Mouse (Mus musculus) intestine, embryonic 16.5 days (tissue): ENCODE data around the gene Nmnat3. TPM values are rescaled to one million over a fixed set of nuclear protein-coding genes. Genes with fewer than 3 reads are reported as not detected.

Experiments used
- ATAC-seq: fragments of 200-750 bp; cut with Nextera tagmentation; 2 replicates; pipeline ENCODE4 v1.8.0; 2017; ENCODE audit warnings: moderate TSS enrichment, moderate library complexity
- H3K27ac ChIP-seq: fragments of 300-500 bp; sonication (generic); 2 replicates; pipeline ENCODE4 v1.5.1; 2014; ENCODE audit warnings: mild to moderate bottlenecking, low read length
- H3K27me3 ChIP-seq: fragments of 300-500 bp; sonication (generic); replicated peaks from 2 replicates; pipeline ENCODE4 v1.6.1; 2014; ENCODE audit warnings: low read length, control low read depth, mixed read lengths; ENCODE audit not compliant: control insufficient read depth, insufficient read depth
- H3K36me3 ChIP-seq: fragments of 300-500 bp; sonication (generic); 2 replicates; pipeline ENCODE4 v1.6.1; 2014; ENCODE audit warnings: low read length, control low read depth; ENCODE audit not compliant: control insufficient read depth, insufficient read depth
- H3K4me1 ChIP-seq: fragments of 300-500 bp; sonication (generic); 2 replicates; pipeline ENCODE4 v1.6.1; 2014; ENCODE audit warnings: low read length, control low read depth, mixed read lengths; ENCODE audit not compliant: control insufficient read depth, insufficient read depth
- H3K4me2 ChIP-seq: fragments of 300-500 bp; sonication (generic); 2 replicates; pipeline ENCODE4 v1.6.1; 2014; ENCODE audit warnings: low read depth, low read length, control low read depth
- H3K4me3 ChIP-seq: fragments of 300-500 bp; sonication (generic); 2 replicates; pipeline ENCODE4 v1.5.1; 2014; ENCODE audit warnings: mild to moderate bottlenecking, low read length
- H3K9ac ChIP-seq: fragments of 300-500 bp; sonication (generic); 2 replicates; pipeline ENCODE4 v1.6.1; 2014; ENCODE audit warnings: low read depth, low read length
- H3K9me3 ChIP-seq: fragments of 300-500 bp; sonication (generic); 2 replicates; pipeline ENCODE4 v1.6.1; 2016; ENCODE audit warnings: low read length, control low read depth; ENCODE audit not compliant: control insufficient read depth
- WGBS: fragments of 180-500 bp; shearing (Covaris S2); extraction: QIAGEN DNeasy Blood & Tissue Kit; methylation state at CpG from one replicate; pipeline ENCODE4 v1.1.7; 2014; 5-methylcytosine and 5-hydroxymethylcytosine counted together
- polyA plus RNA-seq: library from polyadenylated mRNA; unstranded; fragments of >200 nt; fragmentation: Nextera tagmentation; extraction: Ambion mirVana; gene quantifications from 2 replicates; pipeline ENCODE4 v1.2.1, GENCODE M21; 2015

Gene Nmnat3
- polyA plus RNA-seq, 1 experiment from 2014 or later = 20.1 TPM

- Histone ChIP-seq H3K27me3 (no peaks in the 10 kb centered on the region), H3K4me3 (no peak overlapping the region), H3K4me1 (no peaks in the 10 kb centered on the region), H3K4me2 (no peak overlapping the region), H3K27ac (no peak overlapping the region), H3K9me3 (no peaks in the 10 kb centered on the region), H3K36me3 (no peaks in the 10 kb centered on the region), H3K9ac (no peak overlapping the region)
- peak; percentile 62 for ATAC-seq
- 40% methylated on average over 5 of the region's 5 CpGs for WGBS
Measured at GRCm38 (mm10) chr9:98280162-98280561, 7.1 kb upstream of the Nmnat3 start.

- WGBS = 81% methylated on average over 9 of the region's 9 CpGs
- no peaks in the 10 kb centered on the region for H3K27me3 ChIP-seq
- H3K4me1 ChIP-seq = no peaks in the 10 kb centered on the region
- H3K9me3 ChIP-seq = no peaks in the 10 kb centered on the region
- H3K4me2 ChIP-seq = no peak overlapping the region
- no peak overlapping the region for H3K4me3 ChIP-seq
- H3K36me3 ChIP-seq = no peaks in the 10 kb centered on the region
- no peak for ATAC-seq
- no peak overlapping the region for H3K9ac ChIP-seq
- H3K27ac ChIP-seq = no peak overlapping the region
Measured at GRCm38 (mm10) chr9:98285606-98286301, 1.5 kb upstream of the Nmnat3 start.

GRCm38 (mm10) chr9:98289665-98290064 is 2.4 kb downstream of the Nmnat3 start:
- Histone ChIP-seq H3K27ac (no peak overlapping the region), H3K27me3 (no peaks in the 10 kb centered on the region), H3K4me1 (no peaks in the 10 kb centered on the region), H3K9ac (no peak overlapping the region), H3K36me3 (no peaks in the 10 kb centered on the region), H3K4me2 (no peak overlapping the region), H3K4me3 (no peak overlapping the region), H3K9me3 (no peaks in the 10 kb centered on the region)
- no peak for ATAC-seq

GRCm38 (mm10) chr9:98290591-98290990 is 3.4 kb downstream of the Nmnat3 start:
- H3K4me1 ChIP-seq = no peaks in the 10 kb centered on the region
- no peak overlapping the region for H3K4me2 ChIP-seq
- WGBS = 95% methylated on average over 1 of the region's 1 CpGs
- no peak for ATAC-seq
- no peak overlapping the region for H3K9ac ChIP-seq
- H3K27ac ChIP-seq = no peak overlapping the region
- no peak overlapping the region for H3K4me3 ChIP-seq
- H3K9me3 ChIP-seq = no peaks in the 10 kb centered on the region
- H3K27me3 ChIP-seq = no peaks in the 10 kb centered on the region
- H3K36me3 ChIP-seq = no peaks in the 10 kb centered on the region

- H3K27me3 ChIP-seq = no peaks in the 10 kb centered on the region
- peak overlapping the region; percentile 69 for H3K4me3 ChIP-seq
Measured at GRCm38 (mm10) chr9:98296383-98297201, 9.4 kb downstream of the Nmnat3 start.

GRCm38 (mm10) chr9:98297234-98297936 is 10.2 kb downstream of the Nmnat3 start:
- Histone ChIP-seq H3K4me1 (peaks cover 13% of the 10 kb centered on the region), H3K27ac (peak overlapping the region; percentile 85), H3K27me3 (no peaks in the 10 kb centered on the region), H3K4me2 (peak overlapping the region; percentile 49), H3K4me3 (peak overlapping the region; percentile 69), H3K9me3 (no peaks in the 10 kb centered on the region), H3K36me3 (no peaks in the 10 kb centered on the region), H3K9ac (peak overlapping the region; percentile 69)
- peak; percentile 51 for ATAC-seq
- 19% methylated on average over 12 of the region's 12 CpGs for WGBS

More at GRCm38 (mm10) chr9:98296383-98297201, 9.4 kb downstream of the Nmnat3 start:
- no peaks in the 10 kb centered on the region for H3K9me3 ChIP-seq
- H3K36me3 ChIP-seq = no peaks in the 10 kb centered on the region
- ATAC-seq = peak; percentile 90
- H3K4me1 ChIP-seq = peaks cover 13% of the 10 kb centered on the region
- H3K27ac ChIP-seq = peak overlapping the region; percentile 85
- H3K4me2 ChIP-seq = peak overlapping the region; percentile 49
- 1% methylated on average over 56 of the region's 56 CpGs for WGBS
- peak overlapping the region; percentile 69 for H3K9ac ChIP-seq

- WGBS = 75% methylated on average over 6 of the region's 6 CpGs
- H3K9ac ChIP-seq = peak overlapping the region; percentile 69; the same call in 1 of the 2 replicates
- no peaks in the 10 kb centered on the region for H3K9me3 ChIP-seq
- H3K4me3 ChIP-seq = no peak overlapping the region
- ATAC-seq = no peak; the same call in 1 of the 2 replicates
- no peaks in the 10 kb centered on the region for H3K27me3 ChIP-seq
- peak overlapping the region; percentile 49 for H3K4me2 ChIP-seq
- peaks cover 13% of the 10 kb centered on the region for H3K4me1 ChIP-seq
- no peaks in the 10 kb centered on the region for H3K36me3 ChIP-seq
- H3K27ac ChIP-seq = no peak overlapping the region
Measured at GRCm38 (mm10) chr9:98297937-98298595, 10.8 kb downstream of the Nmnat3 start.

GRCm38 (mm10) chr9:98298761-98299160 is 11.5 kb downstream of the Nmnat3 start:
- Histone ChIP-seq H3K27ac (no peak overlapping the region), H3K36me3 (no peaks in the 10 kb centered on the region), H3K9ac (no peak overlapping the region), H3K9me3 (no peaks in the 10 kb centered on the region), H3K4me3 (no peak overlapping the region), H3K4me1 (peaks cover 13% of the 10 kb centered on the region), H3K27me3 (no peaks in the 10 kb centered on the region), H3K4me2 (no peak overlapping the region)
- WGBS = 71% methylated on average over 3 of the region's 3 CpGs
- no peak for ATAC-seq

- Histone ChIP-seq H3K27me3 (no peaks in the 10 kb centered on the region), H3K27ac (peak overlapping the region; percentile 33; the same call in 1 of the 2 replicates), H3K4me2 (no peak overlapping the region), H3K4me3 (no peak overlapping the region), H3K9ac (no peak overlapping the region), H3K9me3 (no peaks in the 10 kb centered on the region), H3K4me1 (peaks cover 13% of the 10 kb centered on the region), H3K36me3 (no peaks in the 10 kb centered on the region)
- WGBS = 68% methylated on average over 7 of the region's 7 CpGs
- ATAC-seq = peak; percentile 41
Measured at GRCm38 (mm10) chr9:98299235-98299634, 12.0 kb downstream of the Nmnat3 start.
